Mouse (Mus musculus): ENCODE measurements around the gene Gm21477.
"Not testable (repeated sequence)": the region's sequence is repeated elsewhere in the genome, so short reads cannot be mapped to it uniquely, and the experiment has no call there.

Gene Gm21477

DNA sequence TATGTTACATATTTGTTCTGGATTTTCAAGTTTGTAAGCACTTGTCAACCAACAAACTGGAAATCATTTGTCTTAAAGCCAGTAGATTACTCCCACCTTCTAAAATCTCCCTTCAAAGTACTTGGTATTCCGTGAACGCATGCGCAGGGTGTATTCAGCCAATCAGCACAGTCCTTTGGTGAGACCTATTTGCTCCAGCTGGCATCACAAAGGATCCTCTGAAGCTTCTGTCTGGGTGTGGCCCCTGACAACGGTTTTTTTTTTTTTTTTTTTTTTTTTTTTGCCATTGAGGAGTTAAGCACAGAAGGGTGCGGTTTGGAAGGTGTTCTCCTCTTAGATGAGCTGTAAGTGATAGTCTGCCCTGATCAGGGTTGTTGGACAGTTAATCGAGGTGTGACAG lies at the start of gene Gm21477:
Gm21477 (plus strand) TSS at position 301 of the 400 bp plus-strand sequence.
- not testable (repeated sequence) for DNase-seq (ENCODE audit: low spot score)
